Mouse (Mus musculus) bone marrow, adult 2 months (tissue): ENCODE measurements around the gene Cdhr4. TPM values are rescaled to one million over a fixed set of nuclear protein-coding genes. Genes with fewer than 3 reads are reported as not detected.

Source experiments
- H3K27ac ChIP-seq: fragments of 200-500 bp; 2 replicates; pipeline ENCODE4 v1.5.1; 2012; ENCODE audit warnings: low read depth, mild to moderate bottlenecking, control low read depth, inconsistent platforms, low read length; ENCODE audit not compliant: control insufficient read depth, poor library complexity, insufficient read depth
- H3K4me1 ChIP-seq: fragments of 200-500 bp; 2 replicates; pipeline ENCODE4 v1.6.1; 2011; ENCODE audit warnings: low read length; ENCODE audit not compliant: control insufficient read depth, insufficient read depth
- H3K4me3 ChIP-seq: fragments of 200-500 bp; replicated peaks from 2 replicates; pipeline ENCODE3; 2011; ENCODE audit warnings: mild to moderate bottlenecking, low read depth, low read length, control low read depth; ENCODE audit not compliant: control insufficient read depth
- CTCF ChIP-seq: fragments of 200-500 bp; IDR thresholded peaks from 2 replicates; pipeline ENCODE4 v1.5.1; 2011; ENCODE audit warnings: low read length, control low read depth; ENCODE audit not compliant: control insufficient read depth, insufficient read depth
- POLR2A ChIP-seq: fragments of 200-500 bp; IDR thresholded peaks from 2 replicates; pipeline ENCODE4 v1.6.1; 2011; ENCODE audit warnings: low read depth, mild to moderate bottlenecking, control low read depth, low read length, borderline replicate concordance; ENCODE audit not compliant: control insufficient read depth
- WGBS: fragments of 180-500 bp; shearing (Covaris S2); methylation state at CpG from one replicate; pipeline ENCODE4 v1.1.7; 2018; 5-methylcytosine and 5-hydroxymethylcytosine counted together
- polyA plus RNA-seq: library from polyadenylated mRNA; stranded (reverse); fragments of >200 nt; gene quantifications from 2 replicates; pipeline ENCODE4 v1.2.4, GENCODE M21; 2011; ENCODE audit warnings: low replicate concordance; ENCODE audit not compliant: missing spikeins, insufficient read depth, insufficient read length

Cdhr4 gene
- polyA plus RNA-seq, 1 experiment = 23.4 TPM

DNA sequence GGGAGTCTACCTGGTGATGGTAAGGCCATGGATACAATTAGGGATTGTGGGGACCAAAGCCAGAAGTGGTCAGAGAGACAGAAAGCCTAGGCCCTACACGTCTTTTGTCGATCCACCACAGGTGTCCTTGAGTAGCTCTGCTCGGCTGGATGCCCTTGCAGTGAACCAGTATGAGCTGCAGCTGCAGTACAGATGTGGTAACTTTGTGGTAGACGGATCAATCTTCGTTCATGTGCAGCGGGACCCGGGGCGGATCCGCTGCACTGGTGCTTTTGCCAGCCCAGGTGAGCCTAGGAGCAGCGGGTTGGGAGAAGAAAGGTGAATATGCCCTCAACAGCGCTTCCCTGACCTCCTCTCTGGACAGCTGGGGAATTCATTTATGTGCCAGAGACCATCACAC lies 716 bp downstream of the Cdhr4 start:
- H3K27ac ChIP-seq = no peak overlapping the region
- TF ChIP-seq CTCF (no peak), POLR2A (no peak)
- no peak overlapping the region for H3K4me3 ChIP-seq
- 83% methylated on average over 11 of the region's 11 CpGs for WGBS
- no peaks in the 10 kb centered on the region for H3K4me1 ChIP-seq

- H3K27ac ChIP-seq = no peak overlapping the region
- no peaks in the 10 kb centered on the region for H3K4me1 ChIP-seq
- TF ChIP-seq CTCF (no peak), POLR2A (no peak)
- WGBS = 6% methylated on average over 2 of the region's 2 CpGs
- no peak overlapping the region for H3K4me3 ChIP-seq
These were observed 2.2 kb downstream of the Cdhr4 start for GRCm38 (mm10) chr9:107994464-107994863.

GRCm38 (mm10) chr9:107995513-107995912 lies 3.2 kb downstream of the Cdhr4 start:
- TF ChIP-seq POLR2A = no peak
- no peak for TF ChIP-seq CTCF
- Histone ChIP-seq H3K4me1 (no peaks in the 10 kb centered on the region), H3K27ac (no peak overlapping the region), H3K4me3 (no peak overlapping the region)
- WGBS = 92% methylated on average over 21 of the region's 21 CpGs

GRCm38 (mm10) chr9:107996049-107996448 lies 3.8 kb downstream of the Cdhr4 start, which contains the start of gene Gm20662:
TSS of gene Gm20662 (plus strand) at chr9:107996349.
- Histone ChIP-seq H3K4me1 (no peaks in the 10 kb centered on the region), H3K27ac (no peak within 1 kb of the TSS), H3K4me3 (no peak within 1 kb of the TSS)
- TF ChIP-seq CTCF = no peak
- TF ChIP-seq POLR2A = no peak
- WGBS = 82% methylated on average over 5 of the region's 5 CpGs

GRCm38 (mm10) chr9:108001922-108002770 lies 9.8 kb downstream of the Cdhr4 start, which contains the start of gene Ip6k1:
TSS of gene Ip6k1 (plus strand) at chr9:108002501.
- peak within 1 kb of the TSS; percentile 94 for H3K4me3 ChIP-seq
- no peaks in the 10 kb centered on the region; the same call in 1 of the 2 replicates for H3K4me1 ChIP-seq
- TF ChIP-seq POLR2A = peak; percentile 89
- TF ChIP-seq CTCF = no peak
- under 1% methylated on average over 51 of the region's 51 CpGs for WGBS
- H3K27ac ChIP-seq = peak within 1 kb of the TSS; percentile 91

DNA sequence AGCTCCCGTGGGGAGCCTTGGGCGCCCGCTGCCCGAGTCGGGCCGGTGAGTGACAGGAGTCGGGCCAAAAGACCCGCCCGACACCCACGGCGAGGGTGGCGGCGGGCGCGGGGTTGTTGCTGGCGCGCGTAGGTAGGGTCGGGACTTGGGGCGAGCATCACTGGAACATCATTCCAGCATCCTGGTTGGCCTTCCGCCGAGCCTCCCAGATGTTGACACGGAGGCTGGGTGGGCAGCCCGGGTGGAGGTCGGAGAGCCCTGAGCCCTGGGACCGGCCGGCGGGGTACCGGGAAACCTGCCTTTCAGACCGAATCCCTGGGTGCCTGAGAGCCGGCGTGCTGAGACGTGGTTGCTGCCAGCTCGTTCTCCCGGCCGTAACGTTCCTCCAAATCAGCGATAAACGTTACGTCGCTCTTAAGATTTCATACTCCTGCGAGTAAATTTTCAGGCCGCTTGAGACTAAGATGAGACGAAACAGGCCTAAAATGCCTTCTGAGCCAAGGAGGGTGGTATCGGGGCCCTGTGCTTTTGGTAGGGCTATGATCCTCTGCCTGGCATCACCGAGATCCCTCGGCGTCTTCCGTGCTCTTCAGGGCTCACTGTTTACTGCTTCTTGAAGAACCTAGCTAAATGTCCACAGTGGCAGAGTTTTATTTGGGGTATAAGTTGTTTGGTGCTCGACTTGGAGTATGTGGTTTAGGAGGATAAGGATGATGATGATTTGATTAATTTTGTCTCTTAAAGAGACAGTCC lies 10.7 kb downstream of the Cdhr4 start:
- WGBS = under 1% methylated on average over 49 of the region's 50 CpGs
- TF ChIP-seq POLR2A = peak; percentile 40; the same call in 1 of the 2 replicates
- no peak for TF ChIP-seq CTCF
- Histone ChIP-seq H3K27ac (peak overlapping the region; percentile 91), H3K4me3 (peak overlapping the region; percentile 94), H3K4me1 (no peaks in the 10 kb centered on the region; the same call in 1 of the 2 replicates)

- H3K4me1 ChIP-seq = no peaks in the 10 kb centered on the region; the same call in 1 of the 2 replicates
- WGBS = 7% methylated on average over 8 of the region's 8 CpGs
- peak overlapping the region; percentile 94 for H3K4me3 ChIP-seq
- H3K27ac ChIP-seq = peak overlapping the region; percentile 31
- no peak for TF ChIP-seq CTCF
- TF ChIP-seq POLR2A = no peak
These were observed 11.2 kb downstream of the Cdhr4 start for GRCm38 (mm10) chr9:108003531-108003890.

DNA sequence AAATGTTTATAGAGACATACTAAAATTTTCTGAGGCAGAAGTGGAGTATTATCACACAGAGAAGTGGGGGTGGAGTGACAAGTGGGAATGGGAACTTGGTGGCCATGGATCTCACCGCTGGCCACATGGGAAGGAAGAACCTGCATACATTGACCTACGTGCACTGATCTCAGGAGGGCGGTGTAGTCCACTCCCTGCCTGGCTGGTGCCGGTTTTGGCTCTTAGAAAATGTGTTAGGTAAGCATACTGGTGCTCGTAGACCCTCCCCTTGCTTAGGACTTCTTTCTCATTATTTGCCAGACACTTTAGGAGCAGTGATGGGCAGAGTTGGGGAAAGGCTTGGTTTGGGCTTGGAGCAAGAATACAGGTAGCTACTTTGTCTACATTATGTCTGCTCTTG lies 15.7 kb downstream of the Cdhr4 start:
- TF ChIP-seq CTCF (no peak), POLR2A (no peak)
- Histone ChIP-seq H3K27ac (no peak overlapping the region), H3K4me1 (no peaks in the 10 kb centered on the region; the same call in 1 of the 2 replicates), H3K4me3 (no peak overlapping the region)
- 83% methylated on average over 5 of the region's 5 CpGs for WGBS
